Mouse (Mus musculus) embryonic facial prominence, embryonic 14.5 days (tissue): ENCODE results near the gene Aspdh. TPM values are rescaled to one million over a fixed set of nuclear protein-coding genes. Genes with fewer than 3 reads are reported as not detected.

Experiments used
- ATAC-seq: fragments of 200-750 bp; cut with Nextera tagmentation; 2 replicates; pipeline ENCODE4 v1.8.0; 2017; ENCODE audit warnings: low read depth, moderate number of reproducible peaks, moderate TSS enrichment
- DNase-seq: peaks from one replicate; pipeline ENCODE4 v3.0.0-alpha.2; 2015; ENCODE audit warnings: low spot score
- H3K27ac ChIP-seq: fragments of 300-500 bp; sonication (generic); replicated peaks from 2 replicates; pipeline ENCODE4 v1.5.1; 2014; ENCODE audit warnings: low read depth, mild to moderate bottlenecking, low read length, moderate library complexity
- H3K27me3 ChIP-seq: fragments of 300-500 bp; sonication (generic); replicated peaks from 2 replicates; pipeline ENCODE4 v1.6.1; 2014; ENCODE audit warnings: low read length; ENCODE audit not compliant: control insufficient read depth, insufficient read depth
- H3K36me3 ChIP-seq: fragments of 300-500 bp; sonication (generic); 2 replicates; pipeline ENCODE4 v1.6.1; 2014; ENCODE audit warnings: low read length, mixed read lengths; ENCODE audit not compliant: control insufficient read depth, insufficient read depth
- H3K4me1 ChIP-seq: fragments of 300-500 bp; sonication (generic); 2 replicates; pipeline ENCODE4 v1.6.1; 2014; ENCODE audit warnings: antibody characterized with exemption, low read length; ENCODE audit not compliant: control insufficient read depth, insufficient read depth
- H3K4me2 ChIP-seq: fragments of 300-500 bp; sonication (generic); 2 replicates; pipeline ENCODE4 v1.6.1; 2014; ENCODE audit warnings: low read depth, mild to moderate bottlenecking, low read length, moderate library complexity, mixed read lengths
- H3K4me3 ChIP-seq: fragments of 300-500 bp; sonication (generic); 2 replicates; pipeline ENCODE4 v1.5.1; 2014; ENCODE audit warnings: low read depth, mild to moderate bottlenecking, low read length
- H3K9ac ChIP-seq: fragments of 300-500 bp; sonication (generic); 2 replicates; pipeline ENCODE4 v1.6.1; 2014; ENCODE audit warnings: low read depth, mild to moderate bottlenecking, low read length, moderate library complexity, mixed read lengths
- H3K9me3 ChIP-seq: fragments of 300-500 bp; sonication (generic); 2 replicates; pipeline ENCODE4 v1.6.1; 2016; ENCODE audit warnings: low read length; ENCODE audit not compliant: control insufficient read depth
- WGBS: fragments of 180-500 bp; shearing (Covaris S2); extraction: QIAGEN DNeasy Blood & Tissue Kit; methylation state at CpG from one replicate; pipeline ENCODE4 v1.1.7; 2014; 5-methylcytosine and 5-hydroxymethylcytosine counted together
- polyA plus RNA-seq: library from polyadenylated mRNA; unstranded; fragments of >200 nt; fragmentation: Nextera tagmentation; extraction: Ambion mirVana; gene quantifications from 2 replicates; pipeline ENCODE4 v1.2.1, GENCODE M21; 2014

Aspdh gene
- 0.43 and 0.47 TPM in 2 replicates for polyA plus RNA-seq

DNA sequence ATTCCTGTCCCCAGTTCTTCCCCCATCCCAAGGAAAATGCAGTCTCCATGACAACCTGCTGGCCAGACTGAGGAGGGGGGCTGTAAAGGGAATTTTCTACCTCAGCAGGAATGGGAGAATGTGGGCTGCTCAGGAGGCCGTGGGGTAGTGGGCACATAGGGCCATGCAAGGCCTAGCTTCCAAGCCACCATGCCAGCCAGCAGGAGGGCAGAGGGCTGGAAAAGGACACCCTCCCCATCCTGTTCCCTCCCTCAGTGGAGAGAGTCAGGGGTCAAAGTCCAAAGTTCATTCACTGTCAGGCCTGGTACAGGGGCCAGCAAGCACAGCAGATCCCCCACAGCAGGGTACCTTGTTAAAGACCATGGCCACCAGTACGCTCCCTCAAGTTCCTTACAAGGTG is at the start of gene Aspdh:
Gene Aspdh (plus strand): TSS at position 281 of the 400 bp plus-strand sequence.
- H3K9me3 ChIP-seq: no peaks in the 10 kb centered on the region
- ATAC-seq (no peak), DNase-seq (no peak)
- H3K4me2 ChIP-seq: no peak within 1 kb of the TSS
- 0 out of 2 replicates have a peak, but pooled peaks cover 15% of the 10 kb centered on the region for H3K36me3 ChIP-seq
- H3K27me3 ChIP-seq: peaks cover 40% of the 10 kb centered on the region
- peaks cover 9% of the 10 kb centered on the region for H3K4me1 ChIP-seq
- no peak within 1 kb of the TSS for H3K4me3 ChIP-seq
- H3K27ac ChIP-seq: no peak within 1 kb of the TSS
- 27% methylated on average over 1 of the region's 2 CpGs for WGBS
- no peak within 1 kb of the TSS for H3K9ac ChIP-seq

DNA sequence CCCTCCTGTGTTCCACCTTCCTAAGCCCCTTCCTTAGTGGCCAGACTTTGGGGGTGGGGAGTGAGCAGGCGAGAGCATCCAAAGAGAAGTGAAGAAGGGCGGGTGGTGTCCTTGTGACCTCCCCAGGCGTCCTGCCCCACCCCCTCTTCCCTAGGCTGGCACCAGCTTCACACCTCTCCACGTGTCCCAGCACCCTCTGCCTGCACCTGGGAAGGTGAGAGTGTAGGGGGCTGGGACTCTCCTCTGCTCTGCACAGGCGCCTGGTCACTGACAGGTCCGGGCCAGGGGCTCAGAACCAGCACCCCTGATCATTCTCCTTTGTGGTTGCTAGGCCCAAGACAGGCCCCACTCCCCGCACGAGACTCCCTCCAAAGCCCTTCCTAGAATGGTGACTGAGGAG is 37.5 kb upstream of the Aspdh start:
- WGBS: 6% methylated on average over 8 of the region's 8 CpGs
- DNase-seq (no peak), ATAC-seq (no peak)
- Histone ChIP-seq H3K4me1 (peaks cover 5% of the 10 kb centered on the region; the same call in 1 of the 2 replicates), H3K9me3 (no peaks in the 10 kb centered on the region), H3K36me3 (no peaks in the 10 kb centered on the region), H3K27ac (no peak overlapping the region), H3K9ac (no peak overlapping the region), H3K27me3 (peaks cover 32% of the 10 kb centered on the region), H3K4me2 (peak overlapping the region; percentile 76), H3K4me3 (peak overlapping the region; percentile 61)

DNA sequence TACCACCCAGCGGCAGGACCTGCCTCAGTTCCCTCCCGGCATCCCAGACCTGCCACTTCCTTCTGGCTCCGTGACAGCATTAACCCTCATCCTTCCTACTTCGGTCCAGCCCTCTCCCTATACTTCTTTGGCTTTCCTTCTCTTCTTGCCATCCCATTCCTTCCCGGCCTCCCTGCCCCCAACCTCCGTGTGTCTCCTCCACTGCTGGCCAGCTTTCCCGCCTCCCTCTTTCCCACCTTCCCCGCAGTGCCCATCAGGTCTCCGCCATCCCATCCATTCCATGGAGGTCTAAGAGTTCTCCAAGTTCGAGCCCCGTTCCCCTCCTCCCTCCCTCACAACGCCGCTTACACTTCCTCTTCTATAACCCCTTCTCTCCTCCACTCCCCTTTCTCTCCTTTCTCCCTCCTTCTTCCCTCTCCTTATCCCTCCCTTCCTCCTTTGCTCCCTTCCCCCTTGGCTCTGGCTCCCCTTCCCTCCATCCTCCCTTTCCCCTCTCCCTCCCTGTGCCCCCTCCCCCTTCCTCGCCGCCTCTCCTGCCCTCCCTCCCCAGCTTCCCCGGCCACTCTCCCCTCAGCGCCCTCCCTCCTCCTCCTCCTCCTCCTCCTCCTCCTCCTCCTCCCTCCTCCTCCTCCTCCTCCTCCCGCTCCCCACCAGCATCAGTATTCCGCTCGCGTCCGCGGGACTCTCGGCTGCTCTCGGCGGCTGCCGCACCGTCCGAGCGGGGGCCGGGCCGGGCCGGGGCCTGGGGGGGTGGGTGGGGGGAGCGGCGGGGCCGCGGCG is 36.8 kb upstream of the Aspdh start:
- Histone ChIP-seq H3K4me2 (peak overlapping the region; percentile 76), H3K27me3 (peaks cover 32% of the 10 kb centered on the region), H3K4me3 (peak overlapping the region; percentile 61), H3K36me3 (no peaks in the 10 kb centered on the region), H3K9me3 (no peaks in the 10 kb centered on the region), H3K9ac (peak overlapping the region; percentile 71), H3K27ac (peak overlapping the region; percentile 67; the same call in 1 of the 2 replicates), H3K4me1 (peaks cover 5% of the 10 kb centered on the region; the same call in 1 of the 2 replicates)
- ATAC-seq (peak; percentile 39; the same call in 1 of the 2 replicates), DNase-seq (peak; percentile 72)
- WGBS: 2% methylated on average over 17 of the region's 38 CpGs

GRCm38 (mm10) chr7:44428968-44429521 is 36.1 kb upstream of the Aspdh start, which contains the start of gene Lrrc4b:
TSS of gene Lrrc4b (plus strand) at chr7:44429018.
- ATAC-seq (peak; percentile 56), DNase-seq (peak; percentile 71)
- peak within 1 kb of the TSS; percentile 76 for H3K4me2 ChIP-seq
- H3K36me3 ChIP-seq: no peaks in the 10 kb centered on the region
- peak within 1 kb of the TSS; percentile 67 for H3K27ac ChIP-seq
- H3K9me3 ChIP-seq: no peaks in the 10 kb centered on the region
- 0% methylated on average over 7 of the region's 69 CpGs for WGBS
- peaks cover 5% of the 10 kb centered on the region; the same call in 1 of the 2 replicates for H3K4me1 ChIP-seq
- peaks cover 32% of the 10 kb centered on the region for H3K27me3 ChIP-seq
- H3K4me3 ChIP-seq: peak within 1 kb of the TSS; percentile 61
- peak within 1 kb of the TSS; percentile 71 for H3K9ac ChIP-seq

GRCm38 (mm10) chr7:44429534-44430488 is 35.4 kb upstream of the Aspdh start:
- Histone ChIP-seq H3K4me1 (peaks cover 5% of the 10 kb centered on the region; the same call in 1 of the 2 replicates), H3K27ac (no peak overlapping the region), H3K9ac (peak overlapping the region; percentile 71), H3K27me3 (peaks cover 32% of the 10 kb centered on the region), H3K36me3 (no peaks in the 10 kb centered on the region), H3K4me3 (peak overlapping the region; percentile 61), H3K4me2 (peak overlapping the region; percentile 76), H3K9me3 (no peaks in the 10 kb centered on the region)
- DNase-seq: no peak
- no peak for ATAC-seq
- 6% methylated on average over 26 of the region's 32 CpGs for WGBS

DNA sequence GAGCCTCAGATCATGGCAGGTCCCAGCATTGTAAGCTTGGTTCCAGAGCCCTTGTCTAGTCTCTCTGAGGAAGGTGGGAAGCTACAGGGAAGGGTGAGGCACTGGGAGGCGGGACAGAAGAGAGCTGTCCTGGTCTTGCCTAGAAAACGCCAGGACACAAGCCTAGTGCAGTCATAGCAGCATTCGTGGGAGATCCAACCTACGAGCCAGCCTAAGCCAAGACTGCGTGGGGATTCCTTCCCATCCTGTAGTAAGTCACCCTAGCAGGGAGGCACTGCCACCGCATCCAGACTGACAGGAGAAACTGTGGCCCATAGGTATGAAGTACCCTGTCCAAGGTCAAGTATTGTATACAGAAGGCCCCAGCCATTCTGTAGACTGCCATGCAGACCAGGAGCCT is 32.6 kb upstream of the Aspdh start:
- no peak for ATAC-seq
- DNase-seq: no peak
- H3K27ac ChIP-seq: no peak overlapping the region
- H3K4me1 ChIP-seq: peaks cover 5% of the 10 kb centered on the region; the same call in 1 of the 2 replicates
- no peak overlapping the region for H3K4me2 ChIP-seq
- no peaks in the 10 kb centered on the region for H3K9me3 ChIP-seq
- H3K27me3 ChIP-seq: peaks cover 31% of the 10 kb centered on the region
- H3K9ac ChIP-seq: no peak overlapping the region
- H3K36me3 ChIP-seq: no peaks in the 10 kb centered on the region
- no peak overlapping the region for H3K4me3 ChIP-seq
- 70% methylated on average over 6 of the region's 6 CpGs for WGBS

- H3K27me3 ChIP-seq: peaks cover 27% of the 10 kb centered on the region
- ATAC-seq (peak; percentile 30; the same call in 1 of the 2 replicates), DNase-seq (peak; percentile 80)
- H3K27ac ChIP-seq: no peak overlapping the region
- WGBS: under 1% methylated on average over 7 of the region's 7 CpGs
- peaks cover 5% of the 10 kb centered on the region; the same call in 1 of the 2 replicates for H3K4me1 ChIP-seq
- no peaks in the 10 kb centered on the region for H3K9me3 ChIP-seq
- no peak overlapping the region for H3K4me3 ChIP-seq
- H3K36me3 ChIP-seq: no peaks in the 10 kb centered on the region
- no peak overlapping the region for H3K4me2 ChIP-seq
- H3K9ac ChIP-seq: no peak overlapping the region
These were observed 31.8 kb upstream of the Aspdh start for GRCm38 (mm10) chr7:44433371-44433770.

DNA sequence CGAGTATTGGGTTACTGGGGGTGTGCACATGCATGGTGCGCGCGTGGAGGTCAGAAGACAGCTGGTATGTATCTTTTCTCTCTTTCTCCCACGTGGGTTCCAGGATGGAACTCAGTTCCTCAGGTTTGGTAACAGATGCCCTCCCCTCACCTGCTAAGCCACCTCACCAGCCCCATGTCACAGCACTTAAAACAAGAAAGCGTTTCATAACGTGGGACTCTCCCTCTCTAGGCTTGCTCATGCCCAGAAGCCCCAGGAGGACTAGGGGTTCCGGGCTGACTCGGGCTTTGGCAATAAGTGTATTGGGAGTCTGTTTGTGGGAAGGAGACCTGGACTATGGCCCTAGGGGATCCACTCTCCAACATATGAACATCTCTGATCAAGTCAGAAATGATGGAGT is 31.1 kb upstream of the Aspdh start:
- no peak overlapping the region for H3K4me2 ChIP-seq
- H3K9me3 ChIP-seq: no peaks in the 10 kb centered on the region
- no peaks in the 10 kb centered on the region for H3K36me3 ChIP-seq
- no peak overlapping the region for H3K9ac ChIP-seq
- DNase-seq: no peak
- H3K27ac ChIP-seq: no peak overlapping the region
- ATAC-seq: no peak
- peaks cover 26% of the 10 kb centered on the region for H3K27me3 ChIP-seq
- H3K4me3 ChIP-seq: no peak overlapping the region
- WGBS: 68% methylated on average over 9 of the region's 9 CpGs
- H3K4me1 ChIP-seq: peaks cover 5% of the 10 kb centered on the region; the same call in 1 of the 2 replicates
